Mouse (Mus musculus) embryo, embryonic 10.5 days (tissue): Measurements from ENCODE around the gene Kdelc2.

ENCODE experiments used
- DNase-seq: peaks from one replicate; pipeline ENCODE4 v3.0.0-alpha.2; 2015; ENCODE audit warnings: low spot score

Gene Kdelc2

DNA sequence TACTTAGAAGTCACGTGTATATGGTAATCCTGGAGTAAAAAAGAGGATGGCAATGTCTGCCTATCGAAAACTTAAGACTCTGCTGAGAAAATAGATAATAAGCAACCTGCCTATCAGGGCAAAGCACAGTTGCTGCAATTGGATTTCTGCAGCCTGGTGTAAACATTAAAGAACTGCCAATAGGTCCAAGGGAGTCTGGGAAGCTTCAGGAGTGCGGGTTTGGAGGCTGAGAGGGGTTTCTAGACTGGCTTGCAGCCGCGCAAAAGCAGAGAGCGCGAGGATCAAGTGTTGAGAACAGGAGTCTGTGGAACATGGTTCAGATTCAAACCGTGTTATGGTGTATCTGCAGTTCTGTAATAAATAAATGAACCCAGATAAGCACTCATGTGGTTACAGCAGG lies 1.0 kb downstream of the Kdelc2 start:
- no peak for DNase-seq

- DNase-seq, result no peak
Observed at GRCm38 (mm10) chr9:53387431-53387830, 3.6 kb downstream of the Kdelc2 start.

DNA sequence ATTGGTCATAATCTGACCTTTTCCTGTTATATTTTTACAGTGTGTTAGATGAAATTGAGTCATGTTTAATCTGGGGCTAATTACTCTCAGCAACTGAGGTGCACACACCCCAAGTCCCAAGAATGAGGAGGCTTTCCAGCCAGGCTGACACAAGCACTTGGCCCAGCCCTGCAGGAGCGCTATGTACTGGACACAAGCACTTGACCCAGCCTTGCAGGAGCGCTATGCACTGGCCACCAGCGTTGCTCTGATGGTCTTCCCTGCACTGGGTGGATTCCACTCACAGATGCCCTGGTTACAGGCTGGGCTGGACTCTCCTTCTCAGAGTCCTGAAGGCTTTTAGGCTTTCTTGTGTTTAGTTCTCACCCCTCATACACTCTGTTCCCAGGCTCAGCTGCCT lies 5.3 kb downstream of the Kdelc2 start:
- DNase-seq, result no peak

- DNase-seq, result no peak
Observed at GRCm38 (mm10) chr9:53390136-53390535, 6.3 kb downstream of the Kdelc2 start.

GRCm38 (mm10) chr9:53397685-53398387 lies 14.0 kb downstream of the Kdelc2 start:
- DNase-seq, result no peak

DNA sequence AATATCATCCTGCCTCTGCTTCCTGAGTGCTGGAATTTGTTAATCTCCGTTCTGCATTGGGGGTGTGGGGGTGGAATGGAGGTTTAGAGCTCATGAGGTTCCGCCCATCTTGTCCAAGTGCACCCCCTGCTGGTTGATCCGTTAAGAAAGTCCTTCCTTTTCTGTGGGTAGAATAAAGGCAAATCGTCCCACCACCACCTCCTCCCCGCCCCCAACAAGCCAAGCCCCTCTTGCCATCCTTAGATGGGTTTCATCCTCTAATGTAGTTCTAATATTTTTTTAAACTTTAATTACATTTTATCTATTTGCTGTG lies 14.5 kb downstream of the Kdelc2 start:
- DNase-seq, result peak; percentile 82

GRCm38 (mm10) chr9:53399537-53399936 lies 15.7 kb downstream of the Kdelc2 start:
- no peak for DNase-seq

GRCm38 (mm10) chr9:53400696-53401095 lies 16.9 kb downstream of the Kdelc2 start:
- DNase-seq, result no peak

GRCm38 (mm10) chr9:53401146-53401545 lies 17.3 kb downstream of the Kdelc2 start:
- DNase-seq, result no peak

DNA sequence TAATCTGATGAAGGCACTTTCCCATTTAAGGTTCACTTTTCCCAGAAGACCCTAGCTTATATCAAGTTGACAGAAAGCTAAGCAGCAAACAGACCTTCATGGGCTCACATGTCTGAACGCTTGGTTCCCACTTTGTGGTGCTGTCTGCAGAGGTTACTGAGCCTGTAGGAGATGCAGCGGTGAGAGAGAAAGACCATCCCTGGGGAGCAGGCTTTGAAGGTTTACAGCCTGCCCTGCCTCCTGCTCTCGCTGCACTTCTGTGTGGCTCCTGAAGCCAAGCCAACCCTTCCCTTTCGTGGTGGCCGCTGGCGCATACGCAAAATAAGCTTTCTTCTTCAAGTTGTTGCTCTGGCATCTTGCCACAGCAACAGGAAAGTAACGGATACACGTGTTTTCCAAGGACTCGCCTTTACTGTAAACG lies 18.5 kb downstream of the Kdelc2 start, which contains the start of gene 4930550C14Rik:
TSS of gene 4930550C14Rik (plus strand) at position 35 of the 421 bp plus-strand sequence.
- peak; percentile 35 for DNase-seq

GRCm38 (mm10) chr9:53402991-53403390 lies 19.2 kb downstream of the Kdelc2 start:
- DNase-seq, result no peak

DNA sequence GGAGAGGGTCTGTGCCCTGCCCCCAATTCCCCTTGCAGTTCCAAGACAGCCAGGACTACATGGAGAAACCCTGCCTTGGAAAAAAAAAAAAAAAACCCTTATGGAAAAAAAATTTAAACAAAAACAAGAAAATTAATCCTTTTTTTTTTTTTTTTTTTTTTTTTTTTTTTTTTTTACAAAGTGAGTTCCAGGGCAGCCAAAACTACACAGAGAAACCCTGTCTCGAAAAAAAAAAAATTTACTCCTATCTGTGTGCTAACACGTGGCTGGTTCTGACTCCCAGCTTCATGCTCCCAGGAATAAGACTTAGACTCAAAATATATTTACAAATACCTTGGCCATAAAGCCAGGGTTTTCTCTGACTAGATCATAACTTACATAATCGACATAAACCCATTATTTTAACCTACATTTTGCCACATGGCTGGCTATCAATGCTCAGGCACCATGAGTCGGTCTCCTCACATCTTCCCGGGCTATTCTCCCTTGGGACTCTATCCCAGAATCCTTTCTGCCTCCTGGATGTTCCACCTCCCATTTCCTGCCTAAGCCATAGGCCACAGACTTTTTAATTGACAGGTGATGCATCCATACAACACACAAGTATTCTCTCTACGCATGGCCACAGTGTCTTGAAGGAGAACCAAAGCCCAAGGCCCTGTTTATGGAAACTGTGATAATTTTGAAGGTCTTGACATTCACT lies 20.4 kb downstream of the Kdelc2 start:
- DNase-seq, result peak; percentile 35

GRCm38 (mm10) chr9:53404753-53405722 lies 21.2 kb downstream of the Kdelc2 start:
- DNase-seq, result peak; percentile 96

DNA sequence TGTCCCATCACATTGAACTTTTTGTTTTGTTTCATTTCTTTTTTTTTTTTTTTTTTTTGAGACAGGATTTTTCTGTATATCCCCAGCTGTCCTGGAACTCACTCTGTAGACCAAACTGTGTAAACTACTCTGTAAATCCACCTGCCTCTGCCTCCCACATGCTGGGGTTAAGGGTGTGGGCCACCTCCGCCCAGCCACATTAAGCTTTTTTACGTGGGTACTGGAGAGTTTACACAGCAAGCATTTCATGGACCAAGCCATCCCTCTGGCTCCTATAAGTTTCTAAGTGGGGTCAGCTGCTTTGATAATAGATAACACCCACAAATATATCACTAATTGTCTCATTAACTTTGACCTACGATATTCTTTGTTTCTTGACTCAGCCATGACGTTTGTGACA lies 24.7 kb downstream of the Kdelc2 start:
- DNase-seq, result no peak

DNA sequence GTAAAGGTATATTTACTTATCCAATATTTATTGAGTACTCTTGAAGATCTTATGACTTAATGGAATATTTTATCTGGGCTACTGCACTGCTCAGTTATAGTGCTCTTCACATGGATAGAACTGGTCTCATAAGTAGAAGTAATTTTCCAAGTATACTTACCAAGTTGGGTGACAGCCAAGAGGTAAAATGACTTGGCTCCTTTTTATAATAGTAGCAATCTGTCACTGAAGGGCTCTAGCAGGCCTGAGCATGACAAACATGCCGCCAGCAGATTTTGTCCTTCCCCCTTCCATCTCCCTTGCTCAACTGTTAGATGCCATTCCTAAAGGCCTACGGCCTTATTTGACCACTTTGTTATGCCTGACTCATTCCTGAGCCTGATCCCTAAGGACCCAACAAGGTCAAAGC lies 25.1 kb downstream of the Kdelc2 start:
- DNase-seq, result no peak

DNA sequence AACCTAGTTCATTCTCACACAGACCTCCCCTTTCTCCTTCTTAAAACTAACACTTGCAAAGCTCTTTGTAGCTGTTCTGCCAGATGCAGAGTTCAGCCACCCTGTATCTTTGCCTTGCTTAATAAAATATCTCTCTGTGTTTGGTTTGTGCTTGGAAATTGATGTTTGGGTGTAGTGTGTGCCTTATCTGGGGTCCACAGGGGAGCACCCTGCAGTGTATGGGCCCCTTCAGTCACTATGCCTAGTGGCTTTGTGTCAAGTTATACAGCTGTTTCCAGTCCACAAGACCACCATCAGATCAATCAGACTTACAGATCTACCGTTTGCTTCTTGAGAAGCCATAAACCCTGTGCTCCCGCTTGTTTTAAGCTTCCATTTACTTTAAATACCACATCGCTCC lies 25.6 kb downstream of the Kdelc2 start:
- no peak for DNase-seq

- no peak for DNase-seq
Observed at GRCm38 (mm10) chr9:53422133-53422896, 38.5 kb downstream of the Kdelc2 start.

GRCm38 (mm10) chr9:53426726-53427125 lies 42.9 kb downstream of the Kdelc2 start:
- no peak for DNase-seq

DNA sequence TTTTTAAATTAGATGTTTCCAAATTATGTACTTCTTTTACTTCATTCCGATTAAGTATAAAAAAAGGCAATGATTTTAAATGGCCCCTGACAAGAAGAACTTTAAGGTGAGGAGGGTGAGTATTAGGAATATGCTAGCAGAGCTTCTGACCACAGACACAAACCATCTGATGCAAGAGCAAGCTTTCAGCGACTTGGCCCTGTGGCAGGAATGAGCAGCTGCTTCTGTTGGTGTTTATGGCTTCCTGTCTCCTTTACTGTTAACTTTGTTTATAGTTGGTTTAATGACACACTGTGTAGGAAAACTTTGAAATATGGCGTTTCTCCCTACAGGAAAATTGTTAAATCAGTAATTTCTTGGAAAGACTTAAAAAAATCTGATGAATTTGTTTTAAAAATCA lies 43.8 kb downstream of the Kdelc2 start:
- no peak for DNase-seq

GRCm38 (mm10) chr9:53435830-53436570 lies 52.2 kb downstream of the Kdelc2 start:
- no peak for DNase-seq

GRCm38 (mm10) chr9:53450609-53451008 lies 66.8 kb downstream of the Kdelc2 start:
- DNase-seq, result no peak
